Mouse (Mus musculus) common myeloid progenitor, adult 5-6 weeks (primary cell): ENCODE measurements around the gene Pask. TPM values are rescaled to one million over a fixed set of nuclear protein-coding genes. Genes with fewer than 3 reads are reported as not detected.

Experiments
- ATAC-seq: replicated peaks from 2 replicates; pipeline ENCODE4 v1.8.0; 2016; ENCODE audit warnings: low read depth, mild to moderate bottlenecking, moderate TSS enrichment, inconsistent platforms; ENCODE audit not compliant: poor library complexity, severe bottlenecking
- total RNA-seq: library from RNA; stranded (forward); fragments of 200-1000, 187-1606 nt; gene quantifications from 2 replicates; pipeline ENCODE4 v1.2.3, GENCODE M21; 2017

Pask gene
- total RNA-seq, 1 experiment from 2014 or later, result 13.4 TPM

GRCm38 (mm10) chr1:93290956-93291355 is 52.3 kb downstream of the Pask start:
- ATAC-seq, result peak; percentile 24; the same call in 1 of the 2 replicates

- ATAC-seq, result peak; percentile 56; the same call in 1 of the 2 replicates
Observed at GRCm38 (mm10) chr1:93289678-93290214, 53.5 kb downstream of the Pask start.

GRCm38 (mm10) chr1:93277041-93277440 is 66.2 kb downstream of the Pask start:
- no peak for ATAC-seq

- ATAC-seq, result no peak
Observed at GRCm38 (mm10) chr1:93275561-93275960, 67.7 kb downstream of the Pask start.

GRCm38 (mm10) chr1:93272409-93272821 is 70.9 kb downstream of the Pask start:
- peak; percentile 93 for ATAC-seq

- no peak for ATAC-seq
Observed at GRCm38 (mm10) chr1:93271751-93272150, 71.5 kb downstream of the Pask start.

- ATAC-seq, result no peak
Observed at GRCm38 (mm10) chr1:93270516-93271240, 72.6 kb downstream of the Pask start.

- no peak for ATAC-seq
Observed at GRCm38 (mm10) chr1:93268246-93268645, 75.0 kb downstream of the Pask start.

- no peak for ATAC-seq
Observed at GRCm38 (mm10) chr1:93267207-93267606, 76.1 kb downstream of the Pask start.

Other genes with a start within 250 kb of the Pask start
- gene Kif1a, start 241.5 kb downstream of the Pask start, total RNA-seq, result not detected in 2 replicates
- gene Agxt, start 208.2 kb downstream of the Pask start, total RNA-seq, result not detected in 2 replicates
- gene 2310007B03Rik, start 182.5 kb downstream of the Pask start, total RNA-seq, result not detected in 2 replicates
- not detected in 2 replicates for gene Crocc2, start 174.8 kb downstream of the Pask start, total RNA-seq
- gene Sned1, start 107.6 kb downstream of the Pask start, total RNA-seq, result 0.18 and 0.24 TPM in 2 replicates
- gene Mterf4, start 37.6 kb downstream of the Pask start, total RNA-seq, result 15.4 and 23.1 TPM in 2 replicates
- 51.3 and 53.9 TPM in 2 replicates for gene Ppp1r7, start 628 bp downstream of the Pask start, total RNA-seq
- gene Ano7, start 30.4 kb upstream of the Pask start, total RNA-seq, result 0.23 TPM in 1 of 2 replicates, not detected in the other
- 98.0 and 109 TPM in 2 replicates for gene Hdlbp, start 135.3 kb upstream of the Pask start, total RNA-seq
- 3.0 and 3.2 TPM in 2 replicates for gene Farp2, start 168.6 kb upstream of the Pask start, total RNA-seq